Mouse (Mus musculus) cerebellum, adult 2 months (tissue): ENCODE results near the gene Degs2.

ENCODE experiments used
- CTCF ChIP-seq: fragments of 200-500 bp; IDR thresholded peaks from 2 replicates; pipeline ENCODE4 v1.5.1; 2011; ENCODE audit warnings: low read depth, mild to moderate bottlenecking, control low read depth, low read length, moderate library complexity, borderline replicate concordance; ENCODE audit not compliant: insufficient read depth
- POLR2A ChIP-seq: fragments of 200-500 bp; IDR thresholded peaks from 2 replicates; pipeline ENCODE4 v1.6.1; 2011; ENCODE audit warnings: low read length, control low read depth, borderline replicate concordance; ENCODE audit not compliant: insufficient read depth

- TF ChIP-seq CTCF, result no peak
- no peak for TF ChIP-seq POLR2A
These were observed 71.1 kb downstream of the Degs2 start for GRCm38 (mm10) chr12:108630741-108631688.
